Mouse (Mus musculus) cerebellum, postnatal 10 days (tissue): ENCODE results near the gene Ppp1r1b.

Source experiments
- DNase-seq, 2 experiments: peaks; one replicate each; pipeline ENCODE4 v3.0.0; 2021; ENCODE audit warnings: mixed read lengths in 2 of 2

The Ppp1r1b gene

GRCm38 (mm10) chr11:98348083-98348961 lies at the start of gene Ppp1r1b:
Ppp1r1b (plus strand) TSS chr11:98348404.
- DNase-seq, result peak; percentile 80 to 81

- peak in 1 of 2 experiments; percentile 48 for DNase-seq
These were observed 49.6 kb upstream of the Ppp1r1b start for GRCm38 (mm10) chr11:98298484-98299205.

- peak; percentile 83 to 89 for DNase-seq
These were observed 34.3 kb upstream of the Ppp1r1b start for GRCm38 (mm10) chr11:98313790-98314323.

- peak; percentile 56 for DNase-seq
These were observed 30.7 kb upstream of the Ppp1r1b start for GRCm38 (mm10) chr11:98317479-98317878.

- DNase-seq, result peak; percentile 74
These were observed 29.6 kb upstream of the Ppp1r1b start for GRCm38 (mm10) chr11:98318421-98319116.

GRCm38 (mm10) chr11:98319120-98319519 lies 29.1 kb upstream of the Ppp1r1b start:
- peak; percentile 88 to 92 for DNase-seq

GRCm38 (mm10) chr11:98319544-98319943 lies 28.7 kb upstream of the Ppp1r1b start:
- DNase-seq, result peak in 1 of 2 experiments; percentile 38

GRCm38 (mm10) chr11:98319944-98320343 lies 28.3 kb upstream of the Ppp1r1b start:
- peak; percentile 42 to 55 for DNase-seq

- DNase-seq, result peak; percentile 98 to 99
These were observed 27.8 kb upstream of the Ppp1r1b start for GRCm38 (mm10) chr11:98320381-98320780.

GRCm38 (mm10) chr11:98320806-98321676 lies 27.2 kb upstream of the Ppp1r1b start:
- peak; percentile 93 to 95 for DNase-seq

- DNase-seq, result peak; percentile 29 to 57
These were observed 26.6 kb upstream of the Ppp1r1b start for GRCm38 (mm10) chr11:98321677-98322003.

- DNase-seq, result peak; percentile 54 to 56
These were observed 26.0 kb upstream of the Ppp1r1b start for GRCm38 (mm10) chr11:98322159-98322558.

GRCm38 (mm10) chr11:98323136-98323866 lies 24.9 kb upstream of the Ppp1r1b start:
- peak; percentile 80 to 82 for DNase-seq

- DNase-seq, result peak; percentile 31 to 52
These were observed 24.3 kb upstream of the Ppp1r1b start for GRCm38 (mm10) chr11:98323933-98324332.

GRCm38 (mm10) chr11:98325191-98325820 lies 22.9 kb upstream of the Ppp1r1b start:
- DNase-seq, result peak; percentile 58 to 66

- peak; percentile 55 to 58 for DNase-seq
These were observed 22.4 kb upstream of the Ppp1r1b start for GRCm38 (mm10) chr11:98325821-98326218.

GRCm38 (mm10) chr11:98326741-98327135 lies 21.5 kb upstream of the Ppp1r1b start:
- peak; percentile 59 to 66 for DNase-seq

- DNase-seq, result peak; percentile 55 to 76
These were observed 20.8 kb upstream of the Ppp1r1b start for GRCm38 (mm10) chr11:98327136-98328030.

GRCm38 (mm10) chr11:98328031-98328370 lies 20.2 kb upstream of the Ppp1r1b start:
- peak in 1 of 2 experiments; percentile 84 for DNase-seq
